Mouse (Mus musculus): ENCODE data around the gene Vtn.

Gene Vtn

GRCm38 (mm10) chr11:78534516-78534915 lies 35.6 kb downstream of the Vtn start:
- DNase-seq (ENCODE audit: low spot score in 2 of 2) = no peak

- DNase-seq (ENCODE audit: low spot score in 2 of 2) = no peak
Measured at GRCm38 (mm10) chr11:78535376-78536079, 36.6 kb downstream of the Vtn start.

- DNase-seq (ENCODE audit: low spot score in 2 of 2) = peak; percentile 99
Measured at GRCm38 (mm10) chr11:78536080-78536689, 37.3 kb downstream of the Vtn start, which contains the start of the genes Tnfaip1 and Ift20. Gene Tnfaip1 (minus strand): TSS chr11:78536332. Gene Ift20 (plus strand): TSS chr11:78536361.

- DNase-seq (ENCODE audit: low spot score in 2 of 2) = no peak
Measured at GRCm38 (mm10) chr11:78536690-78537084, 37.8 kb downstream of the Vtn start.

- no peak for DNase-seq (ENCODE audit: low spot score in 2 of 2)
Measured at GRCm38 (mm10) chr11:78540358-78540757, 41.5 kb downstream of the Vtn start.

- no peak for DNase-seq (ENCODE audit: low spot score in 2 of 2)
Measured at GRCm38 (mm10) chr11:78544449-78545111, 45.7 kb downstream of the Vtn start.

- DNase-seq (ENCODE audit: low spot score in 2 of 2) = no peak
Measured at GRCm38 (mm10) chr11:78545181-78545580, 46.3 kb downstream of the Vtn start.

GRCm38 (mm10) chr11:78547718-78548460 lies 49.0 kb downstream of the Vtn start:
- no peak for DNase-seq (ENCODE audit: low spot score in 2 of 2)

GRCm38 (mm10) chr11:78549491-78549987 lies 50.6 kb downstream of the Vtn start:
- no peak for DNase-seq (ENCODE audit: low spot score in 2 of 2)

GRCm38 (mm10) chr11:78550168-78551058 lies 51.5 kb downstream of the Vtn start, which contains the start of gene Tmem97:
Gene Tmem97 (minus strand): TSS chr11:78550777.
- peak; percentile 98 to 99 for DNase-seq (ENCODE audit: low spot score in 2 of 2)

- DNase-seq (ENCODE audit: low spot score in 2 of 2) = no peak
Measured at GRCm38 (mm10) chr11:78551059-78551398, 52.1 kb downstream of the Vtn start.

All from right cerebral cortex, postnatal 10 days (tissue).